Mouse (Mus musculus) MEL (cell line): ENCODE results near the gene B430306N03Rik.

Experiments used
- E2F4 ChIP-seq: IDR thresholded peaks from 2 replicates; pipeline ENCODE4 v1.6.1; 2011; ENCODE audit warnings: low read depth, low read length, improper control_type of control experiment, borderline replicate concordance
- GATA1 ChIP-seq: IDR thresholded peaks from 2 replicates; pipeline ENCODE4 v1.6.1; 2011; ENCODE audit warnings: low read depth, low read length, improper control_type of control experiment
- MAZ ChIP-seq: IDR thresholded peaks from 2 replicates; pipeline ENCODE4 v1.6.1; 2012; ENCODE audit warnings: low read depth, mild to moderate bottlenecking, inconsistent platforms, low read length, improper control_type of control experiment
- POLR2A ChIP-seq, 2 experiments: IDR thresholded peaks; 2 replicates each; pipeline ENCODE4 v1.6.1; 2011 to 2012; ENCODE audit warnings: low read length in 2 of 2, mild to moderate bottlenecking in 2 of 2, control low read depth in 1 of 2, improper control_type of control experiment in 1 of 2, low read depth in 1 of 2, moderate library complexity in 1 of 2; ENCODE audit not compliant: control insufficient read depth in 1 of 2, insufficient read depth in 1 of 2, poor library complexity in 1 of 2
- RCOR1 ChIP-seq: IDR thresholded peaks from 2 replicates; pipeline ENCODE4 v1.6.1; 2012; ENCODE audit warnings: low read depth, mild to moderate bottlenecking, inconsistent platforms, low read length, improper control_type of control experiment
- USF1 ChIP-seq: IDR thresholded peaks from 2 replicates; pipeline ENCODE4 v1.6.1; 2014; ENCODE audit warnings: low read depth, mild to moderate bottlenecking, inconsistent platforms, low read length, improper control_type of control experiment, moderate library complexity

GRCm38 (mm10) chr17:48334186-48334585, 18.2 kb downstream of the B430306N03Rik start:
- no peak for TF ChIP-seq E2F4
- no peak for TF ChIP-seq USF1
- no peak for TF ChIP-seq POLR2A (IDR thresholded peaks at IDR 0.05; ENCODE audit: control insufficient read depth in 1 of 2, insufficient read depth in 1 of 2, low read depth in 1 of 2, low read length in 2 of 2, poor library complexity in 1 of 2)
- TF ChIP-seq MAZ, result no peak
- TF ChIP-seq GATA1, result no peak
- no peak for TF ChIP-seq RCOR1
